Mouse (Mus musculus) C2C12 (cell line): ENCODE data around the gene Rpl4.
"Not testable (repeated sequence)": the region's sequence is repeated elsewhere in the genome, so short reads cannot be mapped to it uniquely, and the experiment has no call there.

Experiments used
- CEBPB ChIP-seq: IDR thresholded peaks from one replicate; pipeline ENCODE4 v1.6.1; 2011; ENCODE audit warnings: low read depth, mild to moderate bottlenecking, control low read depth, moderate library complexity
- CTCF ChIP-seq: IDR thresholded peaks from one replicate; pipeline ENCODE4 v1.5.1; 2011; ENCODE audit not compliant: control insufficient read depth, insufficient read depth, insufficient read length
- MAX ChIP-seq: IDR thresholded peaks from one replicate; pipeline ENCODE4 v1.6.1; 2011; ENCODE audit warnings: mild to moderate bottlenecking, control low read depth
- MYOD1 ChIP-seq: IDR thresholded peaks from one replicate; pipeline ENCODE4 v1.6.1; 2011; ENCODE audit warnings: low read depth; ENCODE audit not compliant: control insufficient read depth, insufficient read length
- MYOG ChIP-seq: IDR thresholded peaks from one replicate; pipeline ENCODE4 v1.6.1; 2011; ENCODE audit not compliant: control insufficient read depth, insufficient read length; ENCODE audit errors: extremely low read depth
- USF1 ChIP-seq: IDR thresholded peaks from one replicate; pipeline ENCODE4 v1.6.1; 2011; ENCODE audit warnings: low read depth, mild to moderate bottlenecking, control low read depth, moderate library complexity

- not testable (repeated sequence) for TF ChIP-seq USF1, CEBPB, CTCF, MYOD1, MYOG, MAX
Observed at GRCm38 (mm10) chr9:64198763-64199418, 25.7 kb downstream of the Rpl4 start.
